ENCODE assay signal across 8 mouse cellular contexts in the genomic region with DNA sequence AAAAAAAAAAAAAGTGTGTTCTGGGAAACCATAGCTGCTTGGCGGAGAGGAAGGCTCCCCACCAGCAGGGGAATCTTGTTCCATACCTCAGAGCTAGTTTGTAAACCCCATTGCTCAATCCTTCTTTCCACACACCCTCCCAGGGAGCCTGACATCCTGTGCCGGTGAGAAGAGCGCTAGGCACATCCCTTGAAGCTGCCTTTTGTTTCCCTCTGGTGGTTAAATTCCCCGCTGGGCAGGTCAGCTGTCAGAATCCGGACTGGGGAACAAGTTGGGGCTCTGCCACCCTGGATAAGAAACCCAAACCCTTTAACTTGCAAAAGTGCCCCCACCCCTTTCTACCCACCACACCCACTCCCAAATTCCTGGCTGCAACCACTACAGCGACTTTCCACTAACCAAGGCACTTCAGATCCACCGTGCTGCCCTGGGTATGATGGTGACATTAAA. TPM values are rescaled to one million over a fixed set of nuclear protein-coding genes. Genes with fewer than 3 reads are reported as not detected.
DNase-seq lines count a peak whose midpoint lies in the region; ATAC-seq lines count a peak whose summit lies in the region.
"Had no signal": no experiment of that assay in that cellular context is flagged by ENCODE, and none has a peak within 500 bp of the region (broad histone marks: within the 10 kb centered on the region; RNA-seq: fewer than 3 reads in every experiment).

No protein-coding gene starts in this region.

- intact Hi-C loops in left cerebral cortex, postnatal 14 days (cut with DNase I), result loop anchor here (2.0 to 5.0 kb wide), 2 partner anchors 40 to 51 kb away; partner anchors contain the start of genes Gm45717 and Ifitm2

- DNase-seq in ES-CJ7 (ENCODE audit: low read depth, low spot score), result peak; percentile 93
- peak; percentile 36 for DNase-seq in adrenal gland, adult 2 months
- peak; percentile 74 for DNase-seq in gonadal fat pad, adult 2 months (ENCODE audit: low read depth)
- DNase-seq in lung, postnatal 14 days, result peak; percentile 49
- DNase-seq in urinary bladder, postnatal 36 days (ENCODE audit: low spot score in 2 of 2), result peak; percentile 24 to 50
- DNase-seq in left cerebral cortex, postnatal 14 days (ENCODE audit: low spot score in 2 of 2), result no peak

- no peak overlapping the region for H3K4me3 ChIP-seq in kidney, embryonic 14.5 days (ENCODE audit: low read length)

- 7% methylated on average over 7 of the region's 7 CpGs for WGBS in kidney, embryonic 14.5 days

- H3K4me1 ChIP-seq in kidney, embryonic 14.5 days (ENCODE audit: control insufficient read depth, insufficient read depth, low read length), result peaks cover 23% of the 10 kb centered on the region

- no peak for ATAC-seq in kidney, embryonic 14.5 days (ENCODE audit: low FRiP score, low TSS enrichment)

- no peak overlapping the region for H3K27ac ChIP-seq in kidney, embryonic 14.5 days (ENCODE audit: low read depth, low read length)

- peak overlapping the region; percentile 34; the same call in 1 of the 2 replicates for H3K4me2 ChIP-seq in kidney, embryonic 14.5 days (replicated peaks; ENCODE audit: low read depth, low read length)

- H3K27me3 ChIP-seq in kidney, embryonic 14.5 days (ENCODE audit: control insufficient read depth, insufficient read depth, low read length), result no peaks in the 10 kb centered on the region

- H3K9ac ChIP-seq in kidney, embryonic 14.5 days (ENCODE audit: low read depth, low read length), result no peak overlapping the region

- H3K36me3 ChIP-seq in kidney, embryonic 14.5 days (ENCODE audit: control insufficient read depth, insufficient read depth, low read length), result no peaks in the 10 kb centered on the region

- no peaks in the 10 kb centered on the region for H3K9me3 ChIP-seq in kidney, embryonic 14.5 days (ENCODE audit: control insufficient read depth, low read length)

RNA-seq across cellular contexts. Expression of gene Ifitm3, which starts 2.2 kb away (rescaled TPM):
- total RNA-seq in adrenal gland, adult 2 months (2021), result 100 to 1,000 TPM; 102 to 148 TPM
- 140 and 146 TPM in 2 replicates for polyA plus RNA-seq in adrenal gland, adult 2 months (2012; rRNA removed)
- polyA plus RNA-seq in gonadal fat pad, adult 2 months (2012; rRNA removed), result 421 and 433 TPM in 2 replicates
- polyA plus RNA-seq in kidney, embryonic 14.5 days (2014; fragmentation: Nextera tagmentation; extraction: Ambion mirVana), result 154 and 166 TPM in 2 replicates
- 10 to 100 TPM in 1 of 2 experiments, 1 to 10 TPM in 1; 9.1 to 10.3 TPM for total RNA-seq in left cerebral cortex, postnatal 14 days (2021)

RNA-seq across cellular contexts. Expression of gene Ifitm6, which starts 9.4 kb away (rescaled TPM):
- under 1 TPM in 1 of 2 experiments, not detected in 1; 0.93 TPM for total RNA-seq in adrenal gland, adult 2 months (2021)
- polyA plus RNA-seq in adrenal gland, adult 2 months (2012; rRNA removed), result 0.39 and 1.2 TPM in 2 replicates
- polyA plus RNA-seq in gonadal fat pad, adult 2 months (2012; rRNA removed), result 10.2 and 16.1 TPM in 2 replicates
- polyA plus RNA-seq in kidney, embryonic 14.5 days (2014; fragmentation: Nextera tagmentation; extraction: Ambion mirVana), result 0.84 and 1.6 TPM in 2 replicates
- not detected for total RNA-seq in left cerebral cortex, postnatal 14 days (2021)
- total RNA-seq: layer of hippocampus, postnatal 10 days had no signal

RNA-seq across cellular contexts. Expression of gene Gm17387, which starts 20.6 kb away (rescaled TPM):
- not detected for total RNA-seq in adrenal gland, adult 2 months (2021)
- polyA plus RNA-seq in adrenal gland, adult 2 months (2012; rRNA removed), result not detected in 2 replicates
- not detected in 2 replicates for polyA plus RNA-seq in gonadal fat pad, adult 2 months (2012; rRNA removed)
- polyA plus RNA-seq in kidney, embryonic 14.5 days (2014; fragmentation: Nextera tagmentation; extraction: Ambion mirVana), result not detected in 2 replicates
- total RNA-seq in left cerebral cortex, postnatal 14 days (2021), result not detected
- total RNA-seq: layer of hippocampus, postnatal 10 days had no signal

RNA-seq across cellular contexts. Expression of gene Ifitm1, which starts 41.3 kb away (rescaled TPM):
- 10 to 100 TPM in 1 of 2 experiments, 1 to 10 TPM in 1; 7.6 to 14.6 TPM for total RNA-seq in adrenal gland, adult 2 months (2021)
- 23.9 and 29.4 TPM in 2 replicates for polyA plus RNA-seq in adrenal gland, adult 2 months (2012; rRNA removed)
- 73.9 and 89.5 TPM in 2 replicates for polyA plus RNA-seq in gonadal fat pad, adult 2 months (2012; rRNA removed)
- polyA plus RNA-seq in kidney, embryonic 14.5 days (2014; fragmentation: Nextera tagmentation; extraction: Ambion mirVana), result 54.4 and 61.4 TPM in 2 replicates
- total RNA-seq in left cerebral cortex, postnatal 14 days (2021), result 1 to 10 TPM; 4.7 to 4.9 TPM

RNA-seq across cellular contexts. Expression of gene Ifitm2, which starts 52.5 kb away (rescaled TPM):
- 100 to 1,000 TPM; 504 to 654 TPM for total RNA-seq in adrenal gland, adult 2 months (2021)
- 947 and 952 TPM in 2 replicates for polyA plus RNA-seq in adrenal gland, adult 2 months (2012; rRNA removed)
- polyA plus RNA-seq in gonadal fat pad, adult 2 months (2012; rRNA removed), result 841 and 986 TPM in 2 replicates
- 1,039 and 1,151 TPM in 2 replicates for polyA plus RNA-seq in kidney, embryonic 14.5 days (2014; fragmentation: Nextera tagmentation; extraction: Ambion mirVana)
- total RNA-seq in left cerebral cortex, postnatal 14 days (2021), result 10 to 100 TPM; 11.5 to 15.0 TPM

Comparison
In these comparisons a context has a peak if more than half of its experiments do, and no peak if none do; other contexts are left out.
1. DNase-seq: peak in ES-CJ7 (single experiment), adrenal gland, adult 2 months (single experiment), gonadal fat pad, adult 2 months (single experiment), lung, postnatal 14 days (single experiment) and urinary bladder, postnatal 36 days (2 of 2); none in left cerebral cortex, postnatal 14 days (0 of 2).